Comparison of ENCODE assay signal across 15 mouse cellular contexts in the genomic region with DNA sequence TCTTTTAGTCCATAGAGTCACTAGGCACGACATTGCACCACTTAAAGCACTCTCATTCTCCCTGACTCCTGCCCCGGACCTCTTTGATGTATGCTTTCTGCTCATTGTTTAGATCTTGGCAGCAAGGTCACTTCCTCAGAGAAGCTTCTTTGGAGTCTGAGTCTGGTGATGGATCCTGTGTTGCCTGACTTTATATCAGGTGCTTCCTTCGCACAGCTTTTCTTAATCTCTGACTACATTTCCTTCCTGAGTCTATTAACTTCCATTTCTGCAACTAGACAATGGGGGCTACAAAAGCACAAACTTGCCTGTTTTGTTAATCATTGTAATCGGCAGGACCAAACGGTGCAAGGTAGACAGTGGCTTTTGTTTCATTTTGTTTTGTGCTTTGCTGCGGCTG.
DNase-seq lines count a peak whose midpoint lies in the region; ATAC-seq lines count a peak whose summit lies in the region.
"Had no signal": no experiment of that assay in that cellular context is flagged by ENCODE, and none has a peak within 500 bp of the region (broad histone marks: within the 10 kb centered on the region; RNA-seq: fewer than 3 reads in every experiment).

No protein-coding gene starts in this region.

- no peak for DNase-seq in frontal cortex, postnatal 25 days (ENCODE audit: low spot score in 2 of 2)
- no peak for DNase-seq in retina, postnatal 1 day
- DNase-seq: adrenal gland, adult 2 months; cerebellum, adult 2 months; gastrocnemius, postnatal 36 days had no signal

- no peaks in the 10 kb centered on the region for H3K9me3 ChIP-seq in heart, embryonic 15.5 days (replicated peaks)
- H3K9me3 ChIP-seq in heart, embryonic 12.5 days (replicated peaks), result no peaks in the 10 kb centered on the region
- H3K9me3 ChIP-seq in megakaryocyte, embryonic 14.5 days, result no peaks in the 10 kb centered on the region
- H3K9me3 ChIP-seq in lung, embryonic 15.5 days, result no peaks in the 10 kb centered on the region
- H3K9me3 ChIP-seq: embryonic facial prominence, embryonic 13.5 days; hindbrain, embryonic 12.5 days; intestine, embryonic 15.5 days had no signal

- H3K27ac ChIP-seq in heart, embryonic 15.5 days, result no peak overlapping the region
- no peak overlapping the region for H3K27ac ChIP-seq in heart, embryonic 12.5 days (ENCODE audit: poor library complexity, severe bottlenecking)
- no peak overlapping the region for H3K27ac ChIP-seq in lung, embryonic 15.5 days
- H3K27ac ChIP-seq: embryonic facial prominence, embryonic 13.5 days; hindbrain, embryonic 12.5 days; intestine, embryonic 15.5 days; macrophage had no signal

- no peak overlapping the region for H3K4me2 ChIP-seq in heart, embryonic 15.5 days
- no peak overlapping the region for H3K4me2 ChIP-seq in heart, embryonic 12.5 days
- no peak overlapping the region for H3K4me2 ChIP-seq in lung, embryonic 15.5 days
- H3K4me2 ChIP-seq: embryonic facial prominence, embryonic 13.5 days; hindbrain, embryonic 12.5 days; intestine, embryonic 15.5 days had no signal

- H3K36me3 ChIP-seq in heart, embryonic 15.5 days, result no peaks in the 10 kb centered on the region
- no peaks in the 10 kb centered on the region for H3K36me3 ChIP-seq in heart, embryonic 12.5 days
- H3K36me3 ChIP-seq in megakaryocyte, embryonic 14.5 days (replicated peaks; ENCODE audit: low read length), result no peaks in the 10 kb centered on the region
- no peaks in the 10 kb centered on the region for H3K36me3 ChIP-seq in lung, embryonic 15.5 days
- H3K36me3 ChIP-seq: embryonic facial prominence, embryonic 13.5 days; hindbrain, embryonic 12.5 days; intestine, embryonic 15.5 days had no signal

- H3K27me3 ChIP-seq in heart, embryonic 15.5 days, result no peaks in the 10 kb centered on the region
- no peaks in the 10 kb centered on the region for H3K27me3 ChIP-seq in heart, embryonic 12.5 days (replicated peaks)
- no peaks in the 10 kb centered on the region for H3K27me3 ChIP-seq in megakaryocyte, embryonic 14.5 days (replicated peaks)
- no peaks in the 10 kb centered on the region for H3K27me3 ChIP-seq in lung, embryonic 15.5 days
- H3K27me3 ChIP-seq: embryonic facial prominence, embryonic 13.5 days; hindbrain, embryonic 12.5 days; intestine, embryonic 15.5 days had no signal

- WGBS in heart, embryonic 15.5 days, result 60% methylated on average over 6 of the region's 6 CpGs
- WGBS in heart, embryonic 12.5 days, result 65% methylated on average over 6 of the region's 6 CpGs
- 58% methylated on average over 6 of the region's 6 CpGs for WGBS in lung, embryonic 15.5 days

- ATAC-seq in heart, embryonic 15.5 days (replicated peaks; ENCODE audit: insufficient number of reproducible peaks, insufficient read depth, low FRiP score, low read depth), result peak; percentile 35; the same call in 1 of the 2 replicates
- ATAC-seq in heart, embryonic 12.5 days (ENCODE audit: insufficient number of reproducible peaks, low FRiP score), result no peak
- ATAC-seq in megakaryocyte, adult 5-6 weeks (ENCODE audit: poor library complexity, severe bottlenecking), result no peak
- peak; percentile 57 for ATAC-seq in lung, embryonic 15.5 days (ENCODE audit: borderline replicate concordance, extremely low read depth, low FRiP score, low TSS enrichment)
- ATAC-seq: intestine, embryonic 15.5 days; midbrain, embryonic 16.5 days had no signal

- H3K9ac ChIP-seq in heart, embryonic 15.5 days, result no peak overlapping the region
- no peak overlapping the region for H3K9ac ChIP-seq in heart, embryonic 12.5 days
- no peak overlapping the region for H3K9ac ChIP-seq in lung, embryonic 15.5 days
- H3K9ac ChIP-seq: embryonic facial prominence, embryonic 13.5 days; hindbrain, embryonic 12.5 days; intestine, embryonic 15.5 days had no signal

- H3K4me3 ChIP-seq in heart, embryonic 15.5 days, result no peak overlapping the region
- H3K4me3 ChIP-seq in heart, embryonic 12.5 days, result no peak overlapping the region
- peak overlapping the region; percentile 62 for H3K4me3 ChIP-seq in megakaryocyte, embryonic 14.5 days (replicated peaks)
- H3K4me3 ChIP-seq in lung, embryonic 15.5 days, result no peak overlapping the region
- H3K4me3 ChIP-seq: embryonic facial prominence, embryonic 13.5 days; hindbrain, embryonic 12.5 days; intestine, embryonic 15.5 days had no signal

- H3K4me1 ChIP-seq in heart, embryonic 15.5 days (replicated peaks), result no peaks in the 10 kb centered on the region
- H3K4me1 ChIP-seq in heart, embryonic 12.5 days (replicated peaks), result no peaks in the 10 kb centered on the region
- H3K4me1 ChIP-seq in megakaryocyte, embryonic 14.5 days, result peaks cover 12% of the 10 kb centered on the region; the same call in 1 of the 2 replicates
- H3K4me1 ChIP-seq in lung, embryonic 15.5 days, result no peaks in the 10 kb centered on the region
- H3K4me1 ChIP-seq: embryonic facial prominence, embryonic 13.5 days; hindbrain, embryonic 12.5 days; intestine, embryonic 15.5 days had no signal

Comparison
In these comparisons a context has a peak if more than half of its experiments do, and no peak if none do; other contexts are left out.
1. ATAC-seq: peak in heart, embryonic 15.5 days (single experiment) and lung, embryonic 15.5 days (single experiment); none in heart, embryonic 12.5 days (single experiment) and megakaryocyte, adult 5-6 weeks (single experiment).